Mouse (Mus musculus) embryonic facial prominence, embryonic 14.5 days (tissue): ENCODE results near the gene C1qtnf3. TPM values are rescaled to one million over a fixed set of nuclear protein-coding genes. Genes with fewer than 3 reads are reported as not detected.

Experiments
- ATAC-seq: fragments of 200-750 bp; cut with Nextera tagmentation; 2 replicates; pipeline ENCODE4 v1.8.0; 2017; ENCODE audit warnings: low read depth, moderate number of reproducible peaks, moderate TSS enrichment
- DNase-seq: peaks from one replicate; pipeline ENCODE4 v3.0.0-alpha.2; 2015; ENCODE audit warnings: low spot score
- H3K27ac ChIP-seq: fragments of 300-500 bp; sonication (generic); replicated peaks from 2 replicates; pipeline ENCODE4 v1.5.1; 2014; ENCODE audit warnings: low read depth, mild to moderate bottlenecking, low read length, moderate library complexity
- H3K27me3 ChIP-seq: fragments of 300-500 bp; sonication (generic); replicated peaks from 2 replicates; pipeline ENCODE4 v1.6.1; 2014; ENCODE audit warnings: low read length; ENCODE audit not compliant: control insufficient read depth, insufficient read depth
- H3K36me3 ChIP-seq: fragments of 300-500 bp; sonication (generic); 2 replicates; pipeline ENCODE4 v1.6.1; 2014; ENCODE audit warnings: low read length, mixed read lengths; ENCODE audit not compliant: control insufficient read depth, insufficient read depth
- H3K4me1 ChIP-seq: fragments of 300-500 bp; sonication (generic); 2 replicates; pipeline ENCODE4 v1.6.1; 2014; ENCODE audit warnings: antibody characterized with exemption, low read length; ENCODE audit not compliant: control insufficient read depth, insufficient read depth
- H3K4me2 ChIP-seq: fragments of 300-500 bp; sonication (generic); 2 replicates; pipeline ENCODE4 v1.6.1; 2014; ENCODE audit warnings: low read depth, mild to moderate bottlenecking, low read length, moderate library complexity, mixed read lengths
- H3K4me3 ChIP-seq: fragments of 300-500 bp; sonication (generic); 2 replicates; pipeline ENCODE4 v1.5.1; 2014; ENCODE audit warnings: low read depth, mild to moderate bottlenecking, low read length
- H3K9ac ChIP-seq: fragments of 300-500 bp; sonication (generic); 2 replicates; pipeline ENCODE4 v1.6.1; 2014; ENCODE audit warnings: low read depth, mild to moderate bottlenecking, low read length, moderate library complexity, mixed read lengths
- H3K9me3 ChIP-seq: fragments of 300-500 bp; sonication (generic); 2 replicates; pipeline ENCODE4 v1.6.1; 2016; ENCODE audit warnings: low read length; ENCODE audit not compliant: control insufficient read depth
- WGBS: fragments of 180-500 bp; shearing (Covaris S2); extraction: QIAGEN DNeasy Blood & Tissue Kit; methylation state at CpG from one replicate; pipeline ENCODE4 v1.1.7; 2014; 5-methylcytosine and 5-hydroxymethylcytosine counted together
- polyA plus RNA-seq: library from polyadenylated mRNA; unstranded; fragments of >200 nt; fragmentation: Nextera tagmentation; extraction: Ambion mirVana; gene quantifications from 2 replicates; pipeline ENCODE4 v1.2.1, GENCODE M21; 2014

Gene C1qtnf3
- 115 and 159 TPM in 2 replicates for polyA plus RNA-seq

DNA sequence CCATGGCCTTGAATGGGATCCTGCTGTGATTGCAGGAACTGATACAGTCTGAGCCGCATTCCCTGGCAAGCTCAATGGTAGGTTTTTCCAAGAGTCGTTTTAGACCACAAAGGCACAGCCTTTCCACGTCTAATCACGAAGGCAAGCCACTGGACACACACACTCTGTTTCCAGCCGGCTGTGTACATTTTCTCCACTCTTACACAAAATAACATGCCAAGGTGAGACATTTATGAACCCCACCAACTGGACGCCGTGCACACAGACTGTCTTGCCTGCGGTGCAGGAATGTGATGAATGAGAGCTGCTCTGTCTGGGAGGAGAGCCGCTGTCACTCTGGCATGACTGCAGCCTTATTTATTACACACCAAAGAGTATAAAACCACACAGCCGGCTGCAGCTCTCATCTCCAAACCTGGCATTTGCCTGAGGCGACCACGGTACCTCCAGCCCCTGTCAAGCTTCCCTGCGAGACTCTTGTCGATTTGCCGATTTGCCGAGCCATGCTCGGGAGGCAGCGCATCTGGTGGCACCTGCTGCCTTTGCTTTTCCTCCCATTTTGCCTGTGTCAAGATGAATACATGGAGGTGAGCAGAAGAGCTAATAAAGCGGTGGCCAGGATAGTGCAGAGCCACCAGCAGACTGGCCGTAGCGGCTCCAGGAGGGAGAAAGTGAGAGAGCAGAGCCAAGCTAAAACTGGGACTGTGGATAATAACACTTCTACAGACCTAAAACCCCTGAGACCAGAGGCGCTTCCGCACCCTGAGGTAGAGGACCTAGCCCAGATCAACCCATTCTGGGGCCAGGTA lies at the start of gene C1qtnf3:
Gene C1qtnf3 (plus strand): TSS at position 382 of the 809 bp plus-strand sequence.
- Histone ChIP-seq H3K4me3 (0 out of 2 replicates have a peak within 1 kb of the TSS, but pooled peaks have one; percentile 3), H3K27me3 (no peaks in the 10 kb centered on the region; the same call in 1 of the 2 replicates), H3K36me3 (no peaks in the 10 kb centered on the region), H3K4me1 (peaks cover 11% of the 10 kb centered on the region), H3K9ac (no peak within 1 kb of the TSS; the same call in 1 of the 2 replicates), H3K9me3 (no peaks in the 10 kb centered on the region), H3K4me2 (peak within 1 kb of the TSS; percentile 27), H3K27ac (peak within 1 kb of the TSS; percentile 70)
- DNase-seq = peak; percentile 58
- 58% methylated on average over 23 of the region's 23 CpGs for WGBS
- ATAC-seq = peak; percentile 48; the same call in 1 of the 2 replicates

DNA sequence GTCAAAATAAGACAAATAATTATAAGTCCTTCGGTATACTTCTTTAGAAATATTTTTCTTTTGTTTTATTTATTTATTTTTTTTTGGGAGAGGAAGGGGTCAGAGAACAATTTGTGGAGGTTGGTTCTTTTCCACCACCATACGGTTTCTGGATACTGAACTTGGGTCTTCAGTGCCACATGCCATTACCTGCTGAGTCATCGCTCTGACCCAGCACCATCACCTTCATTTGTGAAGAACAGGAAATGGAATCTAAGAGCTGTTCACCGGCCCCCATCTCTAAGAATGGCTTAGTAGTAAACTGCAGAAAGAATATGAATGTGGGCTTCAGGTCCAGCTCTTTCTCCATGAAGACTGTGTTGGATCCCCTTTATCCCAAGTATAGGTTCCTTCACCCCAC lies 49.8 kb upstream of the C1qtnf3 start:
- H3K9me3 ChIP-seq = no peaks in the 10 kb centered on the region
- 72% methylated on average over 4 of the region's 4 CpGs for WGBS
- no peaks in the 10 kb centered on the region for H3K27me3 ChIP-seq
- H3K27ac ChIP-seq = no peak overlapping the region
- no peak for ATAC-seq
- peaks cover 10% of the 10 kb centered on the region for H3K4me1 ChIP-seq
- no peak overlapping the region for H3K4me3 ChIP-seq
- no peaks in the 10 kb centered on the region for H3K36me3 ChIP-seq
- no peak overlapping the region for H3K4me2 ChIP-seq
- no peak overlapping the region for H3K9ac ChIP-seq
- DNase-seq = no peak

DNA sequence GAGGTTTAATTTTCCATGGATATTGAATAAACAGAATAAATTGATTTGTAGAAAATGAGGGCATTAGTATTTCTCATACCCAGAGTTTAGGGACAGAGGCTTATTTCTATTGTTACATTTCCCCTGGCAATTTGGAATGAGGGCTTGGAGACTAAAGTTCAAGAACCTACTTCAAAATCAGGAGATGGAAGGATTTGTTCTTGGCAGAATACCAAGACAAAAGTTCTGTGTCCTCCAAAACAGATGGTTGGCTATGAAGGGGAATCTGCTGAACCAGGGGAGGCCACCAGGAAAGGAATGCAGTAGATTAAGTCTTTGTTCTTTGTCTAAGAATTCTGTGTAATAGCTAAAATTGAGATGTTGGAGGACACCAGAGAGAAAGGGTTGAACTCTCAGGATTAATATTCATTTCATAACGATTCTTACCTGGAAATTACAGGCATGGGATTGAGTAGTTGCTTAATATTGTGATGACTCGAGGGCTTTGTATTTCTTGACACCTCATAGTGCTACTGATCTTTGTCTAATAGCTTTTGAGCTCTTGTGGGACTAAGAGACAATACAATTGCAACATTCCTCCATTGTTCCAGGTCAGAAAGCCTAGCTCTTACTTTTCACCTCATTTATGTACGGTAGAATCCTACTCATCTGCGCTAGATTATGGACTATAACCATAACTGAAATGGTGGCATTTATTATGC lies 35.4 kb upstream of the C1qtnf3 start:
- H3K36me3 ChIP-seq = no peaks in the 10 kb centered on the region
- no peaks in the 10 kb centered on the region for H3K9me3 ChIP-seq
- no peak overlapping the region for H3K27ac ChIP-seq
- H3K27me3 ChIP-seq = no peaks in the 10 kb centered on the region
- no peak for DNase-seq
- H3K4me2 ChIP-seq = no peak overlapping the region
- H3K9ac ChIP-seq = no peak overlapping the region
- H3K4me1 ChIP-seq = no peaks in the 10 kb centered on the region
- WGBS = 73% methylated on average over 4 of the region's 4 CpGs
- ATAC-seq = no peak
- no peak overlapping the region for H3K4me3 ChIP-seq

DNA sequence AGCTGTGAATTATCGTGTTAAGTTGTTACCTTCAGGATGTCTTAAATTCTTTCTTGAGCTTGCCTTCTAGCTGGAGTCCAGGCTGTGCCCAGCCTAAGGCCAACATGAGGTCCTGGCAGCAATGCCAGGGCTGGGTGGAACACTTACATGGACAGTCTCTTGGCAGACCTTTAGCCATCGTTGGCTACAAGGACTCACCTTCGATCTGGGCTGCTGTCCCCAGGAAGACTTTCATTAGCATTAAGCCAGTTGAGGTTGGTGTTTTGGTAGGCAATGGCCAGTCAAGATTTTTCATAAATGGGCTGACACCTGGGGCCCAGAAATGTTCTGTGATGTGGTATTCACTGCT lies 34.8 kb upstream of the C1qtnf3 start:
- no peaks in the 10 kb centered on the region for H3K9me3 ChIP-seq
- WGBS = 87% methylated on average over 3 of the region's 3 CpGs
- H3K4me1 ChIP-seq = no peaks in the 10 kb centered on the region
- no peaks in the 10 kb centered on the region for H3K36me3 ChIP-seq
- no peak overlapping the region for H3K4me3 ChIP-seq
- no peak overlapping the region for H3K4me2 ChIP-seq
- H3K27me3 ChIP-seq = no peaks in the 10 kb centered on the region
- H3K9ac ChIP-seq = no peak overlapping the region
- ATAC-seq = no peak
- H3K27ac ChIP-seq = no peak overlapping the region
- no peak for DNase-seq

DNA sequence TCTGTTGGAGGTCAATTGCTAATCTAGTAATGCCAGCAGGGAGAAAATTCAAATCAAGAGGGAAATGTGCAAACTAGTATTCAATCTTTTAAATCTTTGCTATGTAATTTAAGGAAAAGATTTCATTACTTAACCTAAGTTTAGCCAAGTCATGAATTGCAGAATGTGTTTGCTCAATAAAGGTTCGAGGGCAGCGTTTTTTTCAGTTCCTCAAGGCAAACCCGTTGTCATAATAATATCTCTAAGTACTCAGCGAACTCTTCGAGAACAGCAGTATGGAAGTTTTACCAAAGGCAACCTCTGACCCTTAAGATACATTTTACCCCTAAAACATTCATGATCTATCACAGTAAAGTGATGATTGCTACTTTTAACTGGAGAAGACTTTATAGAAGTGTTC lies 31.9 kb upstream of the C1qtnf3 start:
- no peak overlapping the region for H3K4me3 ChIP-seq
- ATAC-seq (no peak), DNase-seq (no peak)
- H3K9me3 ChIP-seq = no peaks in the 10 kb centered on the region
- H3K4me1 ChIP-seq = no peaks in the 10 kb centered on the region
- H3K27me3 ChIP-seq = no peaks in the 10 kb centered on the region
- no peak overlapping the region for H3K4me2 ChIP-seq
- H3K9ac ChIP-seq = no peak overlapping the region
- 74% methylated on average over 5 of the region's 5 CpGs for WGBS
- H3K36me3 ChIP-seq = no peaks in the 10 kb centered on the region
- H3K27ac ChIP-seq = no peak overlapping the region

DNA sequence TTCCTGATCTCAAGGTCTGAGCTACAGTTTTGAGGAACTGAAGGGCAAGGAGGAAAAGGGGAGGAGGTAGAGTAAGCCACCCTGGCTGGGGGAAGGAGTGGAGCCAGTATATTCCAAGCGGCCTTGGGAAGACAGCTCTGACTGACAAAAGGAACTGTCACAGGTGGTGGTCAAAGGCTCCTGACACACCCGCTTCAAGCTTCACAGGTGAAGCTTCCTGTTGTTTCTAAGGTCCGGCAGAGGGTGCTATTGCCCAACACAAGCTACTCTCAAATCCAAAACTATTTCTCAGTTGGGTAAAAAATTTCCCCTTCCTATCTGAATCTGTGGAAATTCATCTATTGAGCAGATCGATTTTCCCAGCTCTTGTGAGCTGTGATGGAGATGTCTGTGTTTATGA lies 31.1 kb upstream of the C1qtnf3 start:
- H3K9ac ChIP-seq = no peak overlapping the region
- H3K27ac ChIP-seq = no peak overlapping the region
- no peaks in the 10 kb centered on the region for H3K36me3 ChIP-seq
- DNase-seq = peak; percentile 55
- no peak for ATAC-seq
- H3K9me3 ChIP-seq = no peaks in the 10 kb centered on the region
- no peaks in the 10 kb centered on the region for H3K4me1 ChIP-seq
- 16% methylated on average over 4 of the region's 4 CpGs for WGBS
- H3K4me2 ChIP-seq = no peak overlapping the region
- H3K4me3 ChIP-seq = no peak overlapping the region
- H3K27me3 ChIP-seq = no peaks in the 10 kb centered on the region

DNA sequence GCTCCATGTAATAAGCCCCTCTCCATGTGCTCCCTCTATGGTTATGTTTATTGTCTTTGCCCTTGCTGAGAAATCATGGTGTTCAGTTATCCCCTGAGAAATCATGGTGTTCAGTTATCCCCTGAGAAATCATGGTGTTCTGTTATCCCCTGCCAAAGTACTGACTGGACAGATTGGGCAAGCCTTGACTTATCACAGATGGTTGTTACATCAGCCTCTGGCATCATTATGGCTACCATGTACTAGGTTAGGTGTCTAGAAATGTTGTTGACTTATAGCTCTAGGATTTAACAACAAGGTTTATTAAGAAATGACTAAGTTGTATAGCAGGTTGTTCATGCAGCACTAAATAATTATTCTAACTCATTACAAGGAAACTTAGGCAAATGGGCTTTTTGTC lies 30.1 kb upstream of the C1qtnf3 start:
- H3K27ac ChIP-seq = no peak overlapping the region
- DNase-seq = no peak
- ATAC-seq = no peak

DNA sequence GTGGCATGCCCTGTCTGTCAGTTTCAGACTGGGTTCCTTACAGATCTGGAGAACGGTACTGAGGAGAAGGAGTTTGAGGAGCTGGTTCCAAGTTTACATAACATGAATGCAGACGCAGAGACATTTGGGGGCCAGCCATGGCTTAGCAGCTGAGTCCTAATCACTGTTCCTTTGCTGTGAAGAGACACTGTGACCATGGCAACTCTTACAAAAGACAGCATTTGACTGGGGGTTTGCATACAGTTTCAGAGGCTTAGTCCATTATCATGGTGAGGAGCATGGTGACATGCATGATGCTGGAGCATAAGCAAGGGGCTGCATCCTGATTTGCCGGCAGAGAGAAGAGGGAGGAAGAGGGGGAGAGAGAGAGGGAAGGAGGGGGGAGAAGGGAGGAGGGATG lies 29.6 kb upstream of the C1qtnf3 start:
- Histone ChIP-seq H3K9ac (no peak overlapping the region), H3K36me3 (no peaks in the 10 kb centered on the region), H3K27ac (no peak overlapping the region), H3K27me3 (no peaks in the 10 kb centered on the region), H3K4me1 (no peaks in the 10 kb centered on the region), H3K4me3 (no peak overlapping the region), H3K9me3 (no peaks in the 10 kb centered on the region), H3K4me2 (no peak overlapping the region)
- 39% methylated on average over 3 of the region's 3 CpGs for WGBS
- DNase-seq (no peak), ATAC-seq (no peak)

More for the DNA sequence above, 30.1 kb upstream of the C1qtnf3 start:
- Histone ChIP-seq H3K4me2 (no peak overlapping the region), H3K4me3 (no peak overlapping the region), H3K4me1 (no peaks in the 10 kb centered on the region), H3K27me3 (no peaks in the 10 kb centered on the region), H3K9ac (no peak overlapping the region), H3K36me3 (no peaks in the 10 kb centered on the region), H3K9me3 (no peaks in the 10 kb centered on the region)
